Mouse (Mus musculus) left cerebral cortex, postnatal 36 days (tissue): ENCODE measurements at regions not wholly inside any gene's neighbourhood (a gene's known extent, or its start where the extent isn't known, plus 50 kb on each side); places are given as distances from the start of the nearest gene placed in this dataset.

ENCODE experiments used
- DNase-seq, 2 experiments: peaks; one replicate each; pipeline ENCODE4 v3.0.0; 2021 to 2022; ENCODE audit warnings: low spot score in 2 of 2, mixed read lengths in 1 of 2
- intact Hi-C: fragments of 180-260 bp; cut with DNase I; formaldehyde crosslinking; loops from one replicate; pipeline ENCODE4 v1.15.1; 2025

GRCm38 (mm10) chr15:69413531-69414011, 2912.9 kb upstream of the Lrrc6 start:
- peak; percentile 24 to 60 for DNase-seq
- intact Hi-C loops, result no loop called here

GRCm38 (mm10) chr15:69389575-69389974, 2888.9 kb upstream of the Lrrc6 start:
- peak; percentile 6 to 7 for DNase-seq
- intact Hi-C loops, result no loop called here

GRCm38 (mm10) chr15:69387466-69387865, 2886.8 kb upstream of the Lrrc6 start:
- peak in 1 of 2 experiments; percentile 7 for DNase-seq
- intact Hi-C loops, result no loop called here

- DNase-seq, result no peak
- intact Hi-C loops, result no loop called here
These were observed 2864.7 kb upstream of the Lrrc6 start for GRCm38 (mm10) chr15:69365440-69365839.

- intact Hi-C loops, result no loop called here
- no peak for DNase-seq
These were observed 2849.5 kb upstream of the Lrrc6 start for GRCm38 (mm10) chr15:69350053-69350739.

- intact Hi-C loops, result no loop called here
- no peak for DNase-seq
These were observed 2845.4 kb upstream of the Lrrc6 start for GRCm38 (mm10) chr15:69346065-69346464.

GRCm38 (mm10) chr15:69342759-69343158, 2842.0 kb upstream of the Lrrc6 start:
- intact Hi-C loops, result no loop called here
- DNase-seq, result no peak

- intact Hi-C loops, result no loop called here
- DNase-seq, result no peak
These were observed 2835.8 kb upstream of the Lrrc6 start for GRCm38 (mm10) chr15:69336491-69336890.

GRCm38 (mm10) chr15:69326537-69326936, 2825.8 kb upstream of the Lrrc6 start:
- DNase-seq, result no peak
- intact Hi-C loops, result no loop called here

- no peak for DNase-seq
- intact Hi-C loops, result no loop called here
These were observed 2802.4 kb upstream of the Lrrc6 start for GRCm38 (mm10) chr15:69303100-69303499.

GRCm38 (mm10) chr15:69291273-69291672, 2790.6 kb upstream of the Lrrc6 start:
- DNase-seq, result no peak
- intact Hi-C loops, result no loop called here

- no peak for DNase-seq
- intact Hi-C loops, result no loop called here
These were observed 2775.0 kb upstream of the Lrrc6 start for GRCm38 (mm10) chr15:69275546-69276255.

GRCm38 (mm10) chr15:69274225-69274766, 2773.6 kb upstream of the Lrrc6 start:
- intact Hi-C loops, result no loop called here

GRCm38 (mm10) chr15:69273518-69273917, 2772.8 kb upstream of the Lrrc6 start:
- intact Hi-C loops, result no loop called here
- DNase-seq, result peak in 1 of 2 experiments; percentile 18

More at GRCm38 (mm10) chr15:69274225-69274766, 2773.6 kb upstream of the Lrrc6 start:
- peak in 1 of 2 experiments; percentile 30 for DNase-seq

GRCm38 (mm10) chr15:69261940-69262339, 2761.2 kb upstream of the Lrrc6 start:
- intact Hi-C loops, result no loop called here
- DNase-seq, result peak; percentile 45 to 49

- DNase-seq, result no peak
- intact Hi-C loops, result no loop called here
These were observed 2756.6 kb upstream of the Lrrc6 start for GRCm38 (mm10) chr15:69257161-69257778.

GRCm38 (mm10) chr15:69253698-69254097, 2753.0 kb upstream of the Lrrc6 start:
- intact Hi-C loops, result no loop called here
- DNase-seq, result no peak

- intact Hi-C loops, result no loop called here
- no peak for DNase-seq
These were observed 2751.4 kb upstream of the Lrrc6 start for GRCm38 (mm10) chr15:69252095-69252494.

GRCm38 (mm10) chr15:69246190-69246966, 2745.7 kb upstream of the Lrrc6 start:
- intact Hi-C loops, result no loop called here
- DNase-seq, result peak; percentile 12 to 29

- DNase-seq, result peak in 1 of 2 experiments; percentile 12
- intact Hi-C loops, result no loop called here
These were observed 2734.6 kb upstream of the Lrrc6 start for GRCm38 (mm10) chr15:69235271-69235670.
